Mouse (Mus musculus): Measurements from ENCODE around the gene Dmwd.

The Dmwd gene

DNA sequence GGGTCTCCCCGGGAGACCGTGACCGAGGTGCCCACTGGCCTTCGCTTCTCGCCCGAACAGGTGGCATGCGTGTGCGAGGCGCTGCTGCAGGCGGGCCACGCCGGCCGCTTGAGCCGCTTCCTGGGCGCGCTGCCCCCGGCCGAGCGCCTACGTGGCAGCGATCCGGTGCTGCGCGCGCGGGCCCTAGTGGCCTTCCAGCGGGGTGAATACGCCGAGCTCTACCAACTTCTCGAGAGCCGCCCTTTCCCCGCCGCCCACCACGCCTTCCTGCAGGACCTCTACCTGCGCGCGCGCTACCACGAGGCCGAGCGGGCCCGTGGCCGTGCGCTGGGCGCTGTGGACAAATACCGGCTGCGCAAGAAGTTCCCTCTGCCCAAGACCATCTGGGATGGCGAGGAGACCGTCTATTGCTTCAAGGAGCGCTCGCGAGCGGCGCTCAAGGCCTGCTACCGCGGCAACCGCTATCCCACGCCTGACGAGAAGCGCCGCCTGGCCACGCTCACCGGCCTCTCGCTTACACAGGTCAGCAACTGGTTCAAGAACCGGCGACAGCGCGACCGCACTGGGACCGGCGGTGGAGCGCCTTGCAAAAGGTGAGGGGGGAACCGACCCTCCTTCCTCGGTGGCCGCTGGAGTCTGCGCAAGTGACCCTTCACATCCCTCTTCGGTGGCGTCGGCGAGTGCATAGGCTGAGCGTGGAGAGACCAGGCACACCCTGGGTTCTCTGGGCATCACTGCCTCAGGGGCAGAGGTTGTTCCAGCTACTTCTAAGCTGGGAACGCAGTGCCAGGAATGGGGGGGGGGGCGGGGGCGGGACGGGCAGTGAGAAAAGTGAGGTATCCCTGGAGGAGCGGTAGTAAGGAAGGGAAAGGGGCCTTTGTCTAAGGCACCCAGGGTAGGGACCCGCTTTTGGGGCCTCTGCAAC lies 19.1 kb downstream of the Dmwd start:
- DNase-seq (ENCODE audit: low spot score in 2 of 2): peak; percentile 56 to 57

DNA sequence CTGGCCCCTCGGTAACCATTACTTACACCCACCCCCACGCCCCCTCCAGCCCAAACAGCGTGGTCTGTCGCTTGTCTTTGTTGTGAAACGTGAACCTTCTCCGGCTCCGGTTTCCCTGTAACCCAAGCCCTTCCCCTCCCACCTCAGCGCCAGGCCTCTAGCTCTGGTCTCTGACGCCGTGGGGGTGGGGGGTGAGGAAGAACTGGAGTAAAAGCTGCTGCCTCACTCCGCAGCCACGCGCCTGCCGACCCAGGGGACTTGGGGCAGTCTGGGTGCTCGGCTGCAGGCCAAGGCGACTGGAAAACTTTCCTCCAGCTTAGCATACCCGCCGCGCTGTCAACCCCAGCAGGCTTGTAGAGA lies 19.7 kb downstream of the Dmwd start:
- DNase-seq (ENCODE audit: low spot score in 2 of 2): peak in 1 of 2 experiments; percentile 76

DNA sequence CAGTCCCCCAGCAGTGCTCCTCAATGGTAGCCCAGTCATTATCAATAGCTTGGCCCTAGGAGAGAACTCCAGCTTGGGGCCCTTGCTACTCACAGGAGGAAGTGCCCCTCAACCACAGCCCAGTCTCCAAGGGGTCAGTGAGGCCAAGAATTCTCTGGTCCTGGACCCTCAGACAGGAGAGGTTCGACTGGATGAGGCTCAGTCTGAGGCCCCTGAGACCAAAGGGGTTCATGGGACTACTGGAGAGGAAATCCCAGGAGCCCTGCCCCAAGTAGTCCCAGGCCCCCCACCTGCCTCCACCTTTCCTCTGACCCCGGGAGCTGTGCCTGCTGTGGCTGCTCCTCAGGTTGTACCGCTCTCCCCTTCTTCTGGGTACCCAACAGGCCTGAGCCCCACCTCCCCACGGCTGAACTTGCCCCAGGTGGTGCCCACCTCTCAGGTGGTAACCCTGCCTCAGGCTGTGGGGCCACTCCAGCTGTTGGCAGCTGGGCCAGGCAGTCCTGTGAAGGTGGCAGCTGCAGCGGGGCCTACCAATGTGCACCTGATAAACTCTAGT lies 20.5 kb downstream of the Dmwd start:
- no peak for DNase-seq (ENCODE audit: low spot score in 2 of 2)

DNA sequence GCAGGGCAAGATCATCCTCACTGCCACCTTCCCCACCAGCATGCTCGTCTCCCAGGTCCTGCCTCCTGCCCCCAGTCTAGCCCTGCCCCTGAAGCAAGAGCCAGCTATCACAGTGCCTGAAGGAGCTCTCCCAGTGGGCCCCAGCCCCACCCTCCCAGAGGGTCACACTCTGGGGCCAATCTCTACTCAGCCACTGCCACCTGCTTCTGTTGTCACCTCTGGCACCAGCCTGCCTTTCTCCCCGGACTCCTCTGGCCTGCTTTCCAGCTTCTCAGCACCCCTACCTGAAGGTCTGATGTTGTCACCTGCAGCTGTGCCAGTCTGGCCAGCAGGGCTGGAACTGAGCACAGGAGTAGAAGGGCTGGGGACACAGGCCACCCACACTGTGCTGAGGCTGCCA lies 21.2 kb downstream of the Dmwd start:
- no peak for DNase-seq (ENCODE audit: low spot score in 2 of 2)

DNA sequence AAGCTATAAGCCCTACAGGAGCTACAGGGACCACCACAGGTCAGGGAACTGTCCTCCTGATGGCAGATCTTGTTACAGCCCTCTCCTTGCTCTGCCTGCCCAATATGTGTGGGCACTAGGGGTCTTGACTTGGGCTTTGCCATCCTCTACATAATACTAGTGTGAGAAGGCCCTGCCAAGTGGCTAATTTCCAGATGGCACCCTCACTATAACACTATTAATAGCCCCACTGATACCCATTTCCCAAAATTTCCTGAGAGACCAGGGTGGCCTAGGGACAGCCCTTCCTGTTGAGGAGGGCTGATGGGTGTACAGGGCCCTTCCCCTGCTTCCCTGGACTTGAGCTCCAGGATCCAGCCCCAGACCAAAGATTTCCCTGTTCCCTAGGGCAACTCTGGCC lies 21.8 kb downstream of the Dmwd start:
- DNase-seq (ENCODE audit: low spot score in 2 of 2): no peak

DNA sequence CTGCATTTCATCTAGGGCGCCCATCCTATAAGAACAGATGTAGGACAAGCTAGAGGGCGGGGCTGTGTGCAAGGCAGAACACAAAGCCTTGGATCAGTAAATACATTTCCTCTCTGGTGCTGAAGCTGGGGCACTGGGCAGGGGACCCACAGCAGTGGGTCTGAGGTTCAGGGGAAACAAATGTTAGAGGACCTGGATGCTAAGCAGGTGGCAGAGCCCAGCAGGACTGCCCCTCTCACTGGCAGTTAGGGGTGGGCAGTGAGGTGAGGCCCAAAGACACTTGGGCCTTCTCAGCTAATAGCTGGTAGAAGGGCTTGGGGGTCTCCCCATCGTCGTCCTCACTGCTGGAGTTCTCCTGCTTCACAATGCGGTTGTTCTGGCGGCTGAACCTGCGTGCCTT lies 22.8 kb downstream of the Dmwd start:
- no peak for DNase-seq (ENCODE audit: low spot score in 2 of 2)

DNA sequence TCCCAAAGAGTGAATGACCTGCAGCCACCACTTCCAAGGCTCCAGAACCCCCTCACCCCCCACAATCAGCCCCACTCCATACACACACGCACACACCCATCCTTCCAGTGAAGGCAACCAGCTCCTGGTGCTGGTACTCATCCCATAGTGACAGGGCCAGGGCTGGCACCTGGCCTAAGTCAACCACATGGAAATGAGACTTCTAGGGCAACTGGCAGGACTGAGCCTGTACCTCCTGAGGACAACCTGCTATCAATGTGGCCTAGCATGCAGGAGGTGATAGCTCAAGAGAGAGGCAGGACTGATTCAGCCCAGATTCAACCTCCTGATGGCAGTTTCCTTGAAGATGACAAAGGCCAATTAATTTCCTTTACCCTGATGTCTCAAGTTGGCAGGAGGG lies 24.3 kb downstream of the Dmwd start:
- no peak for DNase-seq (ENCODE audit: low spot score in 2 of 2)

DNA sequence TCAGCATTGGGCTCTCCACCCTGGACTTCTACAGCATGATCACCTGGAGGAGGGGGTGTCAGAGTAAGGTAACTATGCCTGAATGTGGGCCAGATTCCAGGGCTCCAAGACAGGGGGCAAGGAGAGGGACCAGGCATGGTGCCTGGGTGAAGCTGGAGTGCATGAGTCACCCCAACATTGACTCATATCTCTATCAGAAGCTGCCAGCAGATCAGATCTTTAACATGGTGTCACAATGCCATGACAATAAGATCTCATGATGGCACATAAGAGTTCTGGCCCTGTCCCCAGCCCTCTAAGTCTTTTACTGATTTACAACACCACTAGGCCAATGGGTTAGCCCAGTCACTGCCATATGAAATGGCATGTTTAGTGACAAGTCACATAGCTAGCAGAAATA lies 27.7 kb downstream of the Dmwd start:
- DNase-seq (ENCODE audit: low spot score in 2 of 2): no peak

DNA sequence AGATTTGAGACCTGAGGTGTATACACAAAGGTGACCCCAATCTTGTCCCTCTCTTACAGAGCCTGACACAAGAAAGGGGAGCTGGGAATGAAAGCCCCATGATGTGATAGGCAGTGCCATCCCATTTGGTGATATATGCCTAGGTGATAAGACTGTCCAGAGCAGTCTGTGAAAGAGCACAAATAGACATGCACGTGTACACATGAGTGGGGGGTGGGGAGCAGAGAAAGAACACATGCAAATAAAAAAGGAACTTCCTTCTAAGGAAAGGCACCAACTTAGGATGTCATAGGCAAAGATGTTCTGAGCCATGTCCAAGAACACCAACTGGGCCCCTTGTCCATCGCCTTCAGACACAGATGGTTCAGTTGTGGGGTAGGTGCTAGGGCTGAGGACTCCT lies 28.5 kb downstream of the Dmwd start:
- no peak for DNase-seq (ENCODE audit: low spot score in 2 of 2)

DNA sequence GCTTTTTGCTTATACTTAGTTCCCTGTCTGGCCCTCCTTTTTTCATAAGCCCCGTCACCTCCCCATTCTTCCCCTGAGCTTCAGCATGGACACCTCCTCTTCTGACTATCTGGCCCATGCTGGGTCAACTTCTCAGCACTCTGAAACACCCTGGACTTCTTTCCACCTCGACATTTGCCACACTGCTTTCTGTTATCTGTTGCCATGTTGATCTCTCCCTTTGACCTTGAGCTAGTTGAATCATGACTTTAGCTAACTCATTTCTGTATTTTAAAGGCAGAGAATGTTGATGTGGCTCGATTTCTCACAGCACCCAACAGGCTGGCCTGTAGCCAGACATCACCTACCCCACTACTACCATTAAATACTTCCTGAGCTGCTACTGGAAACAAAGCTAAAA lies 31.4 kb downstream of the Dmwd start:
- no peak for DNase-seq (ENCODE audit: low spot score in 2 of 2)

DNA sequence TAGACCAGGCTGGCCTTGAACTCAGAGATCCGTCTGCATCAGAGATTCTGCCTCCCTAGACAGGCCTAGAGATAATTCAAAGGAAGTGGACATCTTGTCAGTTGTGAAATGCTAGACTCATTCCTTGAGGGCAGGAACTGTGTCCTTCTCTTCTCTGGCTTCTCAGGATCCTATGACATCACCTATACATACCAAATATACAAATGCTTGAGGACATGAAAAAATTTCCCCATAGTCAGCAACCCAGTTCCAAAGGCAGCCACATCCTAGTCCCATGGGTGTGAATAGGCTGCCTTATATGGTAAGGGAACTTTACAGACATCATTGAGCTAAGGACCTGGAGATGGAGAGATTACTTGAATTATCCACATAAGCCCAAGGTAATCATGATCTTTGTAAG lies 33.5 kb downstream of the Dmwd start:
- DNase-seq (ENCODE audit: low spot score in 2 of 2): no peak

DNA sequence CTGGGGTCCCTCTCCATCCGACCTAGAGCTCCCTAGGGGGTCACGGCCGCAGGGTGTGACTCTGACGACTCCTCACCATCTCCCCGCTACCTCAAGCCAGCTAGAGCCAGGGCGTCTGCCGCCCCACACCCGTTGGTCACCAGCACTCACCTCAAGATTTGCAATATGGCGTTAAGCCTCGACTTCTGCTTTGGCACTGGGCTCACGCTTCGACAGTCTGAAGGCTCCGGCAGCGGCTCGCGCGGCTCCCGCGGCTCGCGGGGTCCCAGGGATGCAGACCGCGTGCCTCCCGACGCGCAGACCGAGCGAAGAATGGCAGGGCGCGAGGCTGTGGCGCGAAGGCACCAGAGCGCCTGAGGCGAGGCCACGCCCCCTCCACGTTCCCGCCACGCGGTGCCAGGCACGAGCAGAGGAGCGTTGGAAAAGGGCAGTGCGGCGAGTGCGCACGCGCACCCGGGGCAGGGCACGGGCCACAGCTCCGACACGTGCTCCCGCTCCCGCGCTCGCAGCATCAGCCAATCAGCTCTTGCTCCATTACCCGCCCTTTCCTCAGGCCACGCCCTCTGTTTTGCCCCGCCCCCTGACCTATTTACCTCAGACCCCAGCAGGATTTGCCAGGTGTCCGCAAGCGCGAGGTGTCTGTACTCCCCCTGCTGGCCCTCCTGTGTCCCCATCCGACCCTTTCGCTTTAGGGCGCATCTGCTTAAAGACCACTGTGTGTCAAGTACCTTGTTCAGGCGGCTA lies 42.2 kb downstream of the Dmwd start, which contains the start of gene Gm4969:
Gene Gm4969, minus strand, starts transcription at position 341 of the 744 bp plus-strand sequence.
- peak in 1 of 2 experiments; percentile 43 for DNase-seq (ENCODE audit: low spot score in 2 of 2)

DNA sequence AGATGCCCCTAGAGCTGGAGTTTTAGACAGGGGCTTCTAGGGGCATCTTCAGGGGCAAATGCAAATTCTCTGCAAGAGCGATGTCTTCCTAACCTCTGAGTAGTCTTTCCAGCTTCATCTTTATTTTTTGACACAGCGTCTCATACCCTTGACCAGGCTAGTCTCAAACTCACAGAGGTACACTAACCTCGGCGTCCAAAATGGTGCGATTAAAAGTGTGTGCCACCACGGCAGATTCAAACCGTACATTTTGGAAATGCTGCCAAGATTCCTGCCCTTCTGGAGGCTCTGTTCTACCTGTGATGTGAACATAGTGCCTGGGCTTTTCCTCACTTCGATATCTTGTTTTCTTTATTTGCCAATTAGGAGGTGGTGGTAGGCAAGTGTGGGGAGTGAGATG lies 43.1 kb downstream of the Dmwd start:
- no peak for DNase-seq (ENCODE audit: low spot score in 2 of 2)

DNA sequence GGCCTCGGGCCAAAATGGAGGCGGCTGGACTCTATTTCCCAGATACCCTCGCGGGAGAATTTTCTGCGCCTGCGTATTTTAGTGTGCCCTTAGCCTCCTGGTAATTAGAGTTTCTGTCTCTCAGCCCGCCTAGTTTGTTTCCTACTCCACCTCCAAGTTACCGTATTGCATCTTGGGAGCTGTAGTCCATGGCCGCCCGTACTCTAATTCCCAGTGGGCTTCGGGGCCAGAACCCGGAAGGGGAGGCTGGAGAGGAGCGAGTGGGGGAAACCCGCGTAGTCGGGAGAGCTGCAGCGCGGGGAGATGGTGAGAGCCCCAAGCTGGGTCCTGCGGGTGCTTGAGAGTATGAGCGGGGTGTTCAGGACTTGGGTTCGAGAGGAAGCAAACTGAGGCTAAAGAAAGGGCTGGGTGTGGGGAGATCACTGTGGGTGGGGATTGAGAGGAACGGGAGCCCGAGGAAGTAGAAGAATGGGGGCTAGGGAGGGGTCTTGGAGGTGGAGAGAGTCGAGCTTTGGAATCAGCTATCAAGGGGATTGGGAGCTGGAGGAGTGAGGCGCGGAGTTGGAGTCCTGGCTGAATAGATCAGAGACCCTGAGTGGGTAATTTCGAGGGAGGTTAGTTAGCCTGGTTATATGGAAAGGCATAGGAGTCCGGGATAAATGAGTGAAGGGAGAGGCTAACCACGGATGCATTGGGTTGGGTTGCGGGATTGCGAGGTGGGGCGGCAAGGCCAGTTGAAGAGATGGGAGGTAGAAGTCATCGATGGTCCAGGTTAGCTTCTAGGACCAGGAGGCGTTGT lies 43.8 kb downstream of the Dmwd start, which contains the start of gene Fbxo46:
Gene Fbxo46, plus strand, starts transcription at position 229 of the 799 bp plus-strand sequence.
- DNase-seq (ENCODE audit: low spot score in 2 of 2): peak; percentile 89 to 92

DNA sequence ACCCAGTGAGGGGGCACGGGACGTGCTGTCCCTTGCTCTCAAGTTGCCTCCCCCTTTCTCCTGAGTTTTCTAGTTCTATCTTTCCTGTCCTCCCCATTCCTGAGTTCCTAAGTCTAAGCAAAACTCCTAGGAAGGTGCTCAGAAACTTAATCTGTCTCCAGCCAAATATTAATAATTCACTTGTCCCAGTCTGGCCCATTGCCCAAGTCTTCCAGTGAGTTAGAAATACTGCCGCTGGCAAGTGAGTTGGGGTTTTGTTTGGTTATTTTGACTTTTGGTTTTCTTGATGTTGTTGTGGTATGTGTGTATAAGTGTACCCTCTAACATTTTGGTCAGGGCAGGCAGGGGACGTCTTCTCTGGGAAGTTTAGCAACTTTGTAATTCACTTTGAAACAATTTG lies 45.7 kb downstream of the Dmwd start:
- DNase-seq (ENCODE audit: low spot score in 2 of 2): no peak

DNA sequence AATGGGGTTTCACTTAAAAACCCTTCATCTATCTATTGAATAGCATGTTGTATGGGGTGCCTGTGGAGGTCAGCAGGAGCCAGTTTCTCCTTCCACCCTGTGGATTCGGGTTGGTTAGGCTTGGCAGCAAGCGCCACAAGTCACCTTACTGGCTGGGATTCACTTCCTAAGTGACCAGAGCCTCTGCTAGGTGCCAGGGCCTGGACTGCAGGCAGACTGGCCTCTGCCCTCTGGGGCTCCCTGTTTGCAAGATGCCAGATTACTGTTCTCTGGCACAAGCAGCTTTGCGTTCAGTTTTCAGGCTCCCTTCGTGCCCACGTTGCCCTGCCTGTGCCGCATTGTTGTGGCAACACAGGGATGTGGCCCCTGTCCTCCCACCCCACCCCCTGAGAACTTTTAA lies 48.7 kb downstream of the Dmwd start:
- DNase-seq (ENCODE audit: low spot score in 2 of 2): no peak

DNA sequence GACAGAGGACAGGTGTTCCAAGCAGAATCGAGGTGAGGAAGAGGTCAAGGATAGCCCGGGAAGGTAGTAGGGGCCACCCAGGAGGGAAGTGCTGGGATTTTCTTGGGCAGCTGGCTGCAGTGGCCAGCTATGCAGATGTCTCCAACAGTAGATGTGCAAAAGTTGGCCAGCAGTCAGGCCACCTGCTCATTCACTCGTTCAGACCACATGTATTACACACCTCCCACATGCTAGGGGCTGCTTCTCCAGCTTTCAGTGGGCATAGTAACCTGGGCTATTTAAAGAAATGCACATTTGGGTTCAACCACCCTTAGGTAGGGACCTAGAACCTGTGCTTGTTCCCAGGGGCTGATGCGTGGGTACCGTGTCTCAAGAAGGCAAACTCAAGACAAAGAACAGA lies 51.7 kb downstream of the Dmwd start:
- no peak for DNase-seq (ENCODE audit: low spot score in 2 of 2)

DNA sequence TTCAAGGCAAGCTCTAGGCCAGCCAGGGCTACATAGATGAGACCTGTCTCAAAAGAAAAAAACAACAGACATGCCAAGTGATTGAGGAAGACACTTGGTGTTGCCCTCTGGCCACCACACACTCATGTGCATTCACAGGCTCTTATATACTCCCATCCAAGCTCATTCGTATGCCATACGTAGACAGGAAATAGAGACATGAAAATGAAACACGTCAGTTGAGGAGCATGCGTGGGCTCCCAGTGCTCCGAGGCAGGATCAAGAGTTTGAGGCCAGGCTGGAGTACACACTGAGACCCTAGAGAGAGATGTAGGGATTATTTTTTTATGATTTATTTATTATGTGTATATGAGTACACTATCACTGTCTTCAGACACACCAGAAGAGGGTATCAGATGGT lies 53.4 kb downstream of the Dmwd start:
- DNase-seq (ENCODE audit: low spot score in 2 of 2): no peak

DNA sequence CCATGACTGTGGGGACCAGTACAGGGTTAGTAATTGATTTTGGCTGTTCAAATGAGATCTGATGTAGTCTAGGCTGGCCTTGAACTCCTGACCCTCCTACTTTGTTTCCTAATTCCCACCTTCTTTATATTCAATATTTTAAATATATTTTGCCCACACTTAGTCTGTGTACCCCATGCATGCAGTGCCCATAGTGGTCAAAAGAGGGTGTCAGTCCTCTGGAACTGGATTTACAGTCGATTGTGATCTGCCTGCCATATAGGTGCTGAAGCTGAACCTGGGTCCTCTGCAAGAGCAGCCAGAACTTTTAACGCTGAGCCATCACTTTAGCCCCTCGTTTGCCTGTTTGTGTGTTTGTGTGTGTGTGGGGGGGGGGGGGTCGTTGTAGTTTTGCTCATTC lies 54.6 kb downstream of the Dmwd start:
- DNase-seq (ENCODE audit: low spot score in 2 of 2): no peak

DNA sequence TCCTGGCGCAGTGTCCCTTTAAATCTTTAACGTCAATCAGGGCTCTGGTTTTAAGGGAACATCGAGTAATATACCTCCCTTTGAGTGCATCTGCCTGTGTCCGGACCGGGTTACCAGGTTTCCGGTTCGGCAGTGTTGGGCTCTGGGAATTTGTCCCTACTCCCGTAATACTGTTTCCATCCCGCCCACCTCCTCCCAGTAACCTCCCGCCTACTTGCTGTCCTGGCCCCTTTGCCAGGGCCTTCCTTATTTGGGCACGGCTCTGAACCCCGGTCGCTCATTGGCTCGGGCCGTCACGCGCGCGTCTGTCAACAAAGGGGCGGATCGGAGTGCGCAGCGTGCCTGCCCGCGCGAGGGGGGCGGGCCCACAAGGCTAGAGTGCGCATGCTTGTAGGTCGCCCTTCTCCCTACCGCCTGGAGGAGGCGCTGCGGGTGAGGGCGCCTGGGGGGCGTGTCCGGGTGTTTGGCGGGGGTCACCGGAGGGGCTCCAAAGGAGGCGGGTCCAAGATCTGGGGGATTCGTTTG lies 55.4 kb downstream of the Dmwd start:
- DNase-seq (ENCODE audit: low spot score in 2 of 2): peak; percentile 94 to 98
